Mouse (Mus musculus): ENCODE results near the gene Capn7.

DNA sequence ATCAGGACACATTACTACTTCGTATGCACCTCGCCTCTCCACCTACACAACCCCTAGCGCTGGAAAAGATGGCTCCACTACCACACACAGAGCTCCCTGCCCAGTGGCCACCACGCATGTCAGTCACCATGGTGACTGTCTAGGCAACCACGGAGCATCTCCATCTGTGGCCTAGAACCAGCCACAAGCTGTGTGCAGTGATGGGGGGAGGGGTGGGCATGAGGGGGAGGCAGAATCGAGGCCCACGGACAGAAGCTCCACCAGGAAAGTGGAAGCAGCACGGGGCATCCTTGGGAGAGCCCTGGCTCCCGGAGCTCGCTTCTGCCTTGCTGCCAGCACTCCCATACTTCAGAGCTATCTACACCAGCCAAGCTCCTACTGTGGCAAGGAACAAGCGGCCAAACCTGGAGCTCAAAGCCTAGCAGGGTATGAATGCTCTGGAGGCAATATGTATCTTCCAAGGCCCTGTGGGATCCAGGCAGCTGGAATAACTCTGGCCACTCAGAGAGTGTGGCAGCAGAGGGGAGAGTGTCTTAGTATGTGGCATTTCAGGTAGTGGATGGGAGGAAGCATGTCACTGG, 47.1 kb downstream of the Capn7 start:
- TF ChIP-seq POLR2A (IDR thresholded peaks at IDR 0.05; ENCODE audit: extremely low read depth, insufficient read depth, low read length), result no peak
- TF ChIP-seq CTCF (IDR thresholded peaks at IDR 0.05; ENCODE audit: low read depth, low read length), result no peak

Measured in liver, adult 2 months (tissue).